Mouse (Mus musculus) G1E (cell line): ENCODE data around the gene Pramel7.

Source experiments
- CTCF ChIP-seq: IDR thresholded peaks from 2 replicates; pipeline ENCODE4 v1.5.1; 2012; ENCODE audit warnings: low read depth, low read length, inconsistent platforms, mixed read lengths
- GATA1 ChIP-seq: IDR thresholded peaks from 2 replicates; pipeline ENCODE4 v1.6.1; 2012; ENCODE audit warnings: borderline replicate concordance, low read length, inconsistent platforms, mixed read lengths
- TAL1 ChIP-seq: conservative IDR thresholded peaks from 2 replicates; pipeline ENCODE4 v1.6.1; 2012; ENCODE audit warnings: low read depth, low read length, inconsistent platforms, mixed read lengths

DNA sequence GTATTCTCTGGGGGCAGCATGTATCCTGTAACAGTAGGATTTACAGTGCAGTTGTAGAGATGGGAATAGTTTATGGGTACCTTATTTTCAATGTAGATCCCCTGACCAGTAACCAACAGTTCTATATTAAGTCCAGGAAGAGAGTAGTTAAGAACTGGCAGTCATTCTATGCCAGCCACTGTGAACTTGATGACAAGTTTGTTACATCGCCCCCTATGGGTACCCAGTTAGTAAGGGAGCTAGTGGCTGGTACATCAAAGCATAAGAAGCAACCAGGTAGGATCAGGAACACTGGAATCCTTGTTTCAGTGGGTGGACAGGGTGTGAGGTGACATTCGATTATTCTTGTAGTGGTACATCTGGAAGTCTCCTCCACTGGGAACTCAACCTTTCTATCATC lies 14.6 kb downstream of the Pramel7 start:
- TF ChIP-seq TAL1: no peak
- TF ChIP-seq CTCF: no peak
- TF ChIP-seq GATA1: no peak
